Mouse (Mus musculus) activated CD4-positive, CD25-positive, alpha-beta regulatory T cell, adult 4 months (primary cell): ENCODE measurements around the gene Slc35a3. TPM values are rescaled to one million over a fixed set of nuclear protein-coding genes. Genes with fewer than 3 reads are reported as not detected.
"Not testable (repeated sequence)": the region's sequence is repeated elsewhere in the genome, so short reads cannot be mapped to it uniquely, and the experiment has no call there.

ENCODE experiments used
- ATAC-seq: one replicate; pipeline ENCODE4 v1.8.0; 2017
- polyA plus RNA-seq, 2 experiments: library from polyadenylated mRNA; unstranded; fragments of 100-300 nt; shearing (Covaris generic); gene quantifications; one replicate each; pipeline ENCODE4 v1.2.1; 2017

The Slc35a3 gene
- 1 to 10 TPM; 5.4 to 7.7 TPM for polyA plus RNA-seq

DNA sequence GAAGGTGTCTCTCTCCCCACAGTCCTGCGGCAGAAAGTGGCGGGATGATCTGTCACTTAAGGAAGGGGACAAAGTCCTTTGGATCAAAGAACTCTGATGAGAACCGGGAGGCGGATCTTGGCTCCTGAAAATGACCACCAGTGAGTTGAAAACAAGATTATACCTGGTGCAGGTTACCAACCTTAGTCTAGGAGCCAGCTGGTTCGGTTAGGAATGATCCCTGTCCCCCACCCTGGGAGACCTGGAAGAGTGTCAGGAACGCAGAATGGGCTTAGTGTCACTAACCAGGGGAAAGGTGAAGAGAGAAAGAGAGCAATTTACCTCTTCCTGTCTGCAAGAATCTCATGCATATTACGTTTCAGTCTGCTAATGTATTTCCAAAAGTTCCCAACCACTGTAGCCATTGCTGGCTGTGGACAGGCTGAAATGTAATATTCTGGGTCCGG lies at the start of gene Slc35a3:
Slc35a3 (minus strand) TSS at position 396 of the 446 bp plus-strand sequence.
- ATAC-seq, result peak; percentile 12

DNA sequence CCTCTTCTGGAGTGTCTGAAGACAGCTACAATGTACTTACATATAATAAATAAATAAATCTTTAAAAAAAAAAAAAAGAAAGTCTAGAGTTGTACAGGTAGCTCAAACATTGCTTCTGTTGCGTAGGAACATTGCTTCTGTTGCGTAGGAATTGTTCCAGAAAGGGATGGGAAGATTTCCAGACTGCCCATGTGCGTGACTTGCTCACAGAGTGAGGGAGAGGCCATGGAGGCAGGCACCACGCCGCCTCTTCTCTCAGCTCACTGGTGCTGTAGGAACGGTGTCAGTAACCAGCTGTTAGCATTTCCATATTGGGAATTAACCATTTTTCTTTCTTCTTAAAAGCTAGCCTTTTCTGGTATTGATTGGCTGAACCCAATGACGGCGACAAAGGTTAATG lies 40.2 kb upstream of the Slc35a3 start:
- no peak for ATAC-seq

DNA sequence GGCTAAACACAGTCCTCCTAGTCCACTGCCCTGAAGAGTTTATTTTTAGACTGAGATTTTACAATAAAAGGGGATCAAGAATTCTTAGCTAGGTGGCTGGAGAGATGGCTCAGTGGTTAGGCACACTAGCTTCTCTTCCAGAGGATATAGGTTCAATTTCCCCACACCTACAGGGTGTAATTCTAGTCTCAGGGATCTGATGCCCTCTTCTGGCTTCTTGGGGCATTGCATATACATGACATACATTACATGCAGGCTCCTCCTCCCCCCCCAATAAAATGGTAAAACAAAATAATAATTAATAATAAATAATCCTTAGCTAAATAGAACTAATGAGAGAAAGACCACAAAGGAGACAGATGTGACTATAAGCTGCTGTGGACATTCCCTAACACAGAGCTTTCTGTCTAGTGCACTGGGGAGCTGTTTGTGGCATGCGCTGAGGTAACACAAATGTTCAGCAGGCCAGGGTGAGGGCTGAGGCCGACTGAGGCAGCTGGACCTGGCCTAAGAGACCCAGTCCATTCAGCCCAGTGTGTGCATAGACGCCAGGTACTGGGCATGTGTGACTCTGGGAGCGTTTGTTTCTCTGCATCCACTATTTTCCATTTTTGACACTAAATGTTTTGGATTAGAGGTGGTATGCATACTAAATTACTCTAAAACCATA lies 38.7 kb upstream of the Slc35a3 start:
- peak; percentile 87 for ATAC-seq

DNA sequence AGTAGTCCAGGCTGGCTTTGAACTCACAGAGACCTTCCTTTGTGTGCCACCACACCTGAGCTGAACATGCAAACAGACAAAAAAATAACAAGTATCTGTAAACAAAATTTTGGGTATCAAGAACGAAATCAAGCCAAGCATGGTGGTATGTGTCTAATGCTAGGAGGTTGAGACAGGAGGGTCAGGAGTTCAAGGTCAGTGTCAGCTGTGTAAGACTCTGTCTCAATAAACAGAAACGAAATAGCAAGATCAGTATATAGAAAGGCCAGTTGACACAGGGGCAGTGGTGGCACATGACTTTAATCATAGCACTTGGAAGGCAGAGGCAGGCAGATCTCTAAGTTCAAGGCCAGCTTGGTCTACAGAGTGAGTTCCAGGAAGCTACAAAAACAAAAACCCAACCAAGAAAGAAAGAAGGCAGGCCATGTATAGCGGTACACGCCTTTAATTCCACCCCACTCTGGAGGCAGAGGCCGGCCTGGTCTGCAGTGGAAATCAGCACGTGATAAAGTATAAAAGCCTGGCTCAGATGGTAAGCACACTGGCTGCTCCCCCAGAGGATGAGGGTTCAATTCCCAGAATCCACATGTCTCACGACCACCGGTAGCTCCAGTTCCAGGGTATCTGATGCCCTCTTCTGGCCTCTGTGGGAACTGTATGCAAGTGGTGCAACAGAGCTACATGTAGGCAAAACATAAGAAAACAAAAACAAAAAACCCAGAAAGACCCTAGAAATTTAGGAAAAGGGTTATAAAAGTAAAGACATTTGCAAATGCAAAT lies 36.0 kb upstream of the Slc35a3 start:
- ATAC-seq, result no peak

DNA sequence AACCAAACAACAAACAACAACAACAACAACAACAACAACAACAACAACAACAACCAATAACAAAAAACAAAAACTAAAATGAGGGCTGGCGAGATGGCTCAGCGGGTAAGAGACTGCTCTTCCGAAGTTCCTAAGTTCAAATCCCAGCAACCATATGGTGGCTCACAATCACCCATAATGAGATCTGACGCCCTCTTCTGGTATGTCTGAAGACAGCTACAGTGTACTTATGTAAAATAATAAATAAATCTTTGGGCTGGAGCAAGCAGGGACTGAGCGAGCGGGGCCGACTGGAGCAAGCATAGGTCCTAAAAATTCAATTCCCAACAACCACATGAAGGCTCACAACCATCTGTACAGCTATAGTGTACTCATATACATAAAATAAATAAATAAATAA lies 35.0 kb upstream of the Slc35a3 start:
- not testable (repeated sequence) for ATAC-seq

DNA sequence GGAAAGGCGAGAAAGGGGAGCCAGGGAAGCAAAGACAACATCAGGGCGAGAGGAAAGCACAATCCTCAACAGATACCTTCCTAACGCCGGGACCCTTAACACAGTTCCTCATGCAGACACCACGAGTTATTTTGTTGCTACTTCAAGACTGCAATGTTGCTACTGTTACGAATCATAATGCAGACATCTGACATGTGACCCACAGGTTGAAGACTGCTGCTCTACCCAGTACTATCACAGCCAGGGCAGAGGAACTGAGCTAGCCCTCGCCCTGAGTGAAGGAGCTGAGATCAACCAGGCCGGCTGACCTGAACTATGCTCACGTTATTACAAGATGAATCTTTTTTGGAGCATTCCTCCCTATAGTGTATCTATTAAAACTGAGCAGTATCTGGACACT lies 28.3 kb upstream of the Slc35a3 start:
- no peak for ATAC-seq

DNA sequence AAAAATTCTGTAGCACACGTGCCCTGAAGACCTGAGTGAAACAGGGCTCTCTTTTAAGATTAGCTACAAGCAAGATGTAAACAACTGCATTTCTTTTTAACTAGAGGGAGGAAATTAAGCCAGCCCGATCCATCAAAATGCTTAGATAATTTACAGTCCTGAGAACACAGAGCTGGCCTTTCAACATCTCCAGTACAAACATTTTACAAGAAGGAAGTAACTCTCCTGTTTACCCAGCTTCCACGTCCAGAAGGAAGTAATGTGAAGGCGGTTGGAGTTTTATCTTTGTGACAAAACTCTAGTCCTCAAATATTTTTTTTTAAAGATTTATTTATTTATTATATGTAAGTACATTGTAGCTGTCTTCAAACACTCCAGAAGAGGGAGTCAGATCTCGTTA lies 27.5 kb upstream of the Slc35a3 start:
- ATAC-seq, result no peak

DNA sequence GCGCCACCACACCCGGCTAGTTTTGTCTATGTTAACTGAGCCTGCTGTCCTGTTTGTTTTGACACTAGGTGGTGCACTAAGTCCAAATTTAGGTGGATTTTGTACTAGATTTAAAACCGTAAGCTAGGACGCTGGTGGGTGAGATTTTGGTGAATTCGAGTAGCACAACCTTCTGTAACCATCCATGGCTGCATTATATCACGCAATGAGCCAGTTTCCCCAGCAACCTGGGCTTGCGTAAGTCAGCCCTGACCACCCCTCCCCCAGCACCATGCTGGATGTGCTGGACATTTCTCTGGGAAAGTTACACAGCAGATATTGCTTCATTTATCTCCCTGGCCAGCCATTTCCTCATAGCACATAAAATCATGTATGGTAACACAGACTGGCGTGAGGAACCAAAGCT lies 24.7 kb upstream of the Slc35a3 start:
- no peak for ATAC-seq

DNA sequence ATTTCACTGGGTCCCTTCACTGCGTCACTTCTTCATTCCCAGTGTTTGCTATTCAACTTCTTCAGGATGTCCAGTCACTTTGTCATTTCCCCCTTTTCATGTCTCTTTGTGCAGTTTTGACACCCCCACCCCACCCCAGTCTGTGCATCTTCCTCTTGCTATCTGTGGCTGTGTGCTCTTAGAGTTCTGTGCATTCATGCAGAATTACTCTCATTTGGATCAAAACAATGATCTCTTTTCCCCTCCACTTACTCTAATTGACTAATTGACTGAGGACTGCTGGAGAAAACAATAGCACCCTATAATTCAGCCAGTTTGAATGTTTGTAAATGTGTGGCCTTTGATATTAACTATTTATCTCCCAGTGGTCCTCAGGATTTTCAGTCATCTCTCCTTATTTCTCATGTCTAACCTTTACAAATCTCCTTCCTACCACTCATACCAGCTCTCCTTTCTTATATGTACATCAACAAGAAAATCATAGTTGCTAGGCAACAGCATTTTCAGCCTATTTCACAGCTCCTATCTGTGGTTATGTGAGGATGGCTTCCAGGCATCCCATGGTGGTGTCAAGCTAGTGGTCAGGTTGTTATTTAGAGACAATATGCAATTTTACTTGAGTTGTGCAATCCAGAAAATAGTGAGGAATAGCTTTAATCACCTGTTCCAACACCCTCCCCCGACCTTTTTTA lies 17.0 kb upstream of the Slc35a3 start:
- ATAC-seq, result no peak

DNA sequence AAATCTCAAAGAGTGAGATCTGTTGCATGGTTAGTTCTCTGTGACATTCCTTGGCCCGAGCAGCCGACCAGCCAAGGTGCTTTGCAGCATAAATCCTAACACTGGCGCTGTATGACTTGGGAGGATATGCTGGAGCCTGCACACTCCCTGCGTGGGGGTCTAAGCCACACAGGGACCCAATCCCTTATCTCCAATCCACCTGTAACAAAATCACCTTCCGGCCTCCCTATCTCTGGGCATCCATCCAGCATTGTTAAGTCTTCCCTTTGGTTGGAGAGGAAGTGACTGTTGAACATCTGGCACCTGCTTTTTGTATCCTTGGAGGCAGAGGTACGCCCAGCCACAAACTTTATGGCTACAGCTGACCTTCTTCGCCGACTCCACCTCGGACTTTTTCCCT lies 14.2 kb upstream of the Slc35a3 start:
- no peak for ATAC-seq

DNA sequence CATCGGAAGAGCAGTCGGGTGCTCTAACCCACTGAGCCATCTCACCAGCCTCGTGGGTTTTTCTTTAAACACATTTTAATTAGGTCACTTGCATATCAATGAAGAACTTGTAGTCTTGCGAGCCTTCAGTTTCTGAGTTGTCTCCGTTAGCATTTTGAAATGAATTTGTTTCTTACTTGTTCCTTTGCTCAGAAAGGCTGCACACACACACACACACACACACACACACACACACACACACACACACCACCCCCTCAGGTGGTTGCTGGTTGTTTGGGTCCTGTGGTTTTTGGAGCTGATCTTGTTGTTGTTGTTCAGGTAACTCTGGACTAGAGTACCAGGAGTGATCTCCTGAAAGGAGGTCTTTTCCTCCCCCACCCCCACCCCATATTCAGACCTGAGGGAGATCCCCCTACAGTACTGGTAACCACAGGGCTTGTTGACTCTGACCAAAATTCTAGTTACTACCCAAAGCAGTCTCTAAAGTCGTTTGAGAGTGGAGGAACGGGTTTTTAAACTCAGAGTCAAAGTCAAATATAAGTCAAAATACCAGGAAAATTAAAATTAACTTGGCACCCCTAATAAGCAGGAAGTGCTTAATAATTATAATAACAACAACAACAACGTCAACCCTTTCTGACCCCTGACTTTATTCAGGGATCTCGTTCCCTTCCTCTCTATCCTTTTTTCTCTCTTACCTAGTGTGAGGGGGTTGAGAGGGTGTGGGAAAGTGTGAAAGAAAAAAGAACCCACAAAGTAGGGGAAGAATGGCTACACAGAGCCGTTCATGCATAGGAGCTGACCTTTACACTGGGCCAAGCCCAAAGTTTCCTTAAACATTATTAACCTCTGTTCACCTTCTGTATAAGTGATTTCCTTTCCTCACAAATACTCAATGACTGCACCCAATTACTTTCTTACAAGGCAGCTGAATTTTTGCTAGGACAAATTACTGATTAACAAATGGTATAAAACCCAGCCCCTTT lies 11.2 kb upstream of the Slc35a3 start:
- peak; percentile 70 for ATAC-seq

DNA sequence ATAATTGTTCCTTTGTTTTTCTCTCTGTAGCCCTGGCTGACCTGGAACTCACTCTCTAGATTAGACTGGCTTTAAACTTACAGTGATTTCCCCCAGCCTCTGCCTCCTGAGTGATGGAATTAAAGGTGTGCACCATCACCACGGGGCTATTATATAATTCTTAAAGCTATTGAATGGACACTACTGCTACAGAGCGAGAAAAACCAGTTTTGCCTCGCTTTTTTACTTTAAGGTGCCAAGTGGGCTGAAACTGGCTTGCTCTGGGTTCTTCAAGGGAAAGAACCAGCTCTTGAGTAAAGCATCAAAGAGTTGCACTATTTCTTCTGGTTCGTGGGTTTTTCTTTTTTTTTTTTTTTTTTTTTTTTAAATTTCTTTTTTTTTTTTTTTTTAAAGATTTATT lies 10.3 kb upstream of the Slc35a3 start:
- ATAC-seq, result peak; percentile 37

DNA sequence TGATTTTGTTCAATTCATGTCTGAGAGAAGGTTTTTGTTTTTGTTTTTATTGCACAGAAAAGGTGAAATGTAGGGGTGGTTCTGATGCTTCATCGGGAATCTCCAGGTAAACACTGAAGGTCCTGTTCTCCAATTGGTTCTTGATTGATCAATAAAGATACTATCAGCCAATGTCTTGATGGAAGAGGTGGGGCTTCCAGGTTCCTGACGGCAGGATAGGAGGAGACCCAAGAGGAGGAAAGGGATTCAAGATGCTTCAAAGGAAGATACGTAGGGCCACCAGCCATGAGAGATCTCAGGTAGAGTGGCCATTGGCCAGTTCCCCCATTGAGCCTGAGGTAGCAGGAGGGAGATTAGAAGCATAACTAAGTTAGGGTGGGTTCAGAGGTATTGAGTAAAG lies 6.3 kb upstream of the Slc35a3 start:
- ATAC-seq, result no peak

DNA sequence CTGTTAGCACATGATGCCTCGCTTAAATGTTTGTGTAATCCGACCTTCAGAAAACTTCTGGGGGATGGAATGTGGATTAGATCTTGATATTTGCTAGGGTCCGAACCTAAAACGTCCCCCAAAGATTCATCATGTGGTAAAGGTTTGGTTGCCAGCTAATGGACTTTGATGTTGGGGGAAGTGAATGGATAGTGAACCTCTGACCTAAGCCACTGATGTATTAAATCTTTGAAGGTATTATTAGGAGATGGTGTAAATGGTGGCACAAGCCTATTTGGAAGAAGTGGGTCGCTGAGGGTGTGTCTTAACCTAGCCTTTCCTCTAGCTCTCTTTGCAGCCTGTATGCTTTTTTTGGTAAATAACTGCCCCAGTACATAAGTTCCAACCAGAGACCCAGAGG lies 400 bp upstream of the Slc35a3 start:
- ATAC-seq, result no peak

DNA sequence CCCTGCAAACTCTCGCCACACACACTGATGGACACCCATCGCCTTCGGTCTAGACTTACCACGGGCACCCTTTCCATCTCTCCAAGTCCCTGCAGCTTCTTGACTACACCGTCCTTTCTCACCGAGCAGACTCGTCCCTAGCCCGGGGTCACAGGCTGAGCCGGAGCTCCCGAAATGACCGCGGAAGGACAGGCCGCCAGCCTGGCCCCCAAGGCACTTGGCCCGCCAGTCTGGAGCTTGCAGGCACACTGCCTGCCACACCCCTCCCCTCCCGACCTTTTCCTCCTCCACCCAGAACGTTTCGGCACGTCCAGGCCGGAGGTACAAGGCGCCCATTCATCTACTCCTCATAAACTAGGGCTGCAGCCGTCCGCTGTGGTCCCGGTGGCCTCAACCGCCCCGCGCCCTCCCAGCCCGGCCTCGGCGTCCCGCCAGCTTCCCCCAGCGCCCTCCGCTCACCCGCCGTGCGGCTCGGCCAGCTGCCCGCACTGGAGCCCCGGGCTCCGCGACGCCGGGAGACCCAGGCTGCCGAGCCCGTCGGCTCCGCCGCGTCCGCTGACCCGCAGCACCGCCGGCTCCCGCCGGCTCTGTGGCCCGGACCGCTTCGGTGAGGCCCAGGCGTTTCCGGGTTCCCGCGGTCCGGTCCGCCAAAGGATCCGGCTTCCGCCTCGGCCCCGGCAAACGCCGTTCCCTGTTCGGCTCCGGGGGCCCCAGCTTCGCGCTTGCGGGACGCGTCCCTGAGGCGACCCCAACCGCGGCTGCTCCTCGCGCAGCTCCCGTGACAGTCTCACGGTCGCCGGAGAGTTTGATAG lies 801 bp downstream of the Slc35a3 start:
- peak; percentile 80 for ATAC-seq

DNA sequence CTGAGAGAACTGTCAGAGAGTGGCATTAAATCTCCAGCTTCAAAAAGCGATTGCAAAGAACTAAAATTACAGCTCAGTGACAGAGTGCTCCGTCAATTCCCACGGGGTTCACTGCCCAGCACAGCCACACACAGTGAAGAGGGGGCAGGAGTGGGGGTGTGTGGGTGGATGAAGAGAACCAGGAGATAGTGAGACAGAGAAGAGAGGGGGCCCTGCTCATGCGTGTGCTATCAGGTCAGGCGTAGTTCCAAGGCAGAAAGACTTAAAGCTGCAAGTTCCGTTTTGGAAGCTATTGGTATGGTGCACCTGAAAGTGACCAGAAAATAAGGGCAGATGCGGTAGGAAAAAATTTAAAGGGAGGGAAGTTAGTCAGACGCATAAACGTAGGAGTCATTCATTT lies 1.7 kb downstream of the Slc35a3 start:
- no peak for ATAC-seq

DNA sequence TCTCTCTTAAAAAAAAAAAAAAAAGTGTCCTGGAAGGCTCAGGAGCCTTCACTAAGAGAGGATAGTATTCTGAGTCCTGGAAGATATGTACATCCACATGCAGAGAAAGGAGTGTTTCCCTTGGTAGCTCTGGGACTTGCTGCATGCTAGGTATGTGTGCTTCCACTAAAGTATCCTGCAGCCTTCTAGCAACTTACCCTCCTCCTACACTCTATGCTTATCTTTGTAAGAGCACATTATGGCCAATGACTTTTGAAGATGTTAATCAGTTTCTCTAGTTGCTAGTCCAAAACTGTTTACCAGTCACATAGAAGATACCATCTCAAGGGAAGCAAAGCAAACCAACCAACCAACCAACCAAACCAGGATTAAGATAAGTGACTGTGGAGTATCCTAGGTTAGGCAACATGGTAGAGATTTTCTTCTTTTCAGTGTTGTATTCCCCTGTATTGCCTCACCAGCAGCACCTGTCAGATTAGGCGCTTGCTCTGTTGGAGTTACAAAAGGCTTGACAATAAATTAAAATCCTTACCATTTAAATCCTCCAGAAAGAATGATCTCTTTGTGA lies 6.9 kb downstream of the Slc35a3 start:
- no peak for ATAC-seq

DNA sequence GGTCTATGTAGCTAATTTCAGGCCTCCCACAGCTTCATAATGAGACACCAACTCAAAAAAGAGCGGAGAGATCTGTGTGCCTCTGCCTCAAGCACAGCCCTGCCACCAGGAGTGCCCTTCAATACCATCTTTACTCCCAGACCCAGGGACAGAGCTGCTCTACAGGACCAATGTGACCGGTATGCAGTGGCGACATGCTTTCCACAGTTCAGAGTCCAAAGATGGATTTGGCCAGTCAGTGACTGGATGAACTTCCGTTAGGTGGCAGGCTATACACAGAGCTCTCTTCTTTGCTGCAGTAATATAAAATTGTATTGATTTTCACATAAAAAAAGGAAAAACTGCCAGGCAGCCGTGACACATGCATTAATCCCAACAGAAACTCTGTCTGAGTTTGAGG lies 8.8 kb downstream of the Slc35a3 start:
- ATAC-seq, result no peak

DNA sequence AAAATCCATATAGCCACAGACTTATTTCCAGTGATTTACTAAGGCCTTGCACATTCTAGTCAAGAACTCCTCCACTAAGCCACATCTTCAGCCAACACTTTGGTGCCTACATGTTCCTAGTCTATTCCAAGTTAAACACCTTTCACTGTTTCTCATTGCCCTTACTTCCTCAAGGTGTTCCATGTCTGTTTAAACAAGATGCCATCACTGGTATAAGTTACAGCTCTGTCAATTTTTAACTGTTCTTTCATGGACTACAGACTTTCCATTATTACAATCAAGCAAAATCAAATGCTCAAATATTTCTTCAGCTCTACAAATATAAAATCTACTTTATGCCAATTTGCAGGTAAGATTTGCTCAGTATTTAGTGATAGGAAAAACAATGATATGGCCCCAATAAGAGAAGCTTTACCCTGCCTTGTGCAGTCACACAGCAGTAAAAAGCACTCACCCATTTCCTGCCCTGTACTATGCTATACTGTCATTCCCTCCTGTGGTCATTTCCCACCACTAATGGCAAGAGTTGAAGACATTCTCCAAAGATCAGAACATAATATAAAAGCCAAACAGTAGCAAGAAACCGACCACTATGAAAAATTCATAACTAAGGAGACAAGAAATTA lies 9.9 kb downstream of the Slc35a3 start:
- ATAC-seq, result no peak

DNA sequence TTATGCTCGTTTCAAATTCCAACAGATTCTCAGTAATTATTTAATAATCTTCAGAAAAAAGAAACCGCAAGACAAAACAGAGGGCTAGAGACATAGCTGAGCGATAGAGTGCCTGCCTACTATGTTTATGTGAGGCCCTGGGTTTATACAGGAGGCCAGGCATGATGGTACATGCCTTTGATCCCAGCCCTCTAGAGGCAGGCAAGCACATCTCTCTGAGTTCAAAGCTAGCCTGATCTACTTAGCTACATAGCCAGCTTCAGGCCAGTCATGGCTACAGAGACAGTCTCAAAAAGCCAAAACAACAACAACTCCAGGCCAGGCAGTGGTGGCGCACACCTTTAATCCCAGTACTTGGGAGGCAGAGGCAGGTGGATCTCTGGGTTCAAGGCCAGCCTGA lies 11.0 kb downstream of the Slc35a3 start:
- ATAC-seq, result no peak

DNA sequence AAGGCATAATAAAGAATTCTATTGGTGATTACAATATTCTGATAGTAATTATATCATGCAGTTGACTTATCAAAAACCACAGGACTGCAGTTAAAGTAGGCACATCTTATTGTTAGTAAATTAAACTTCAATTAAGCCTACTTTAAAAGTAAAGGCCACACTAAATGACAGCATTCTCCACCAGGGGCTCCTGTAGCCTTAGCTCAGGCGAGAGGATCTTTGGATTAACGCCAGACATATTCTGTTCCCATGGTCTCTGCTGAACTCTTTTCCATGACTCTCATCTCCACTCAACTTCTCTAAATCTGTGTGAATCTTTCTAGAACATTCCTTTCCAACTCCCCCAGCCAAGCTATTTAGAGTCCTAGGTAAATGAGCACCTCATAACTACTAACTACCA lies 13.8 kb downstream of the Slc35a3 start:
- no peak for ATAC-seq
